In genomic region chr1:170590041-170590360, GRCm38 (mm10) we compare ENCODE assay signal across 8 mouse cellular contexts. TPM values are rescaled to one million over a fixed set of nuclear protein-coding genes. Genes with fewer than 3 reads are reported as not detected.
A peak's percentile ranks its signal among the peaks of the same experiment; 100 is the strongest.
DNase-seq lines count a peak whose midpoint lies in the region; ATAC-seq and TF ChIP-seq lines count a peak whose summit lies in the region.

No protein-coding gene starts in this region.

- peak overlapping the region; percentile 72 for H3K9ac ChIP-seq in liver, adult 2 months (ENCODE audit: low read depth, low read length)
- peak overlapping the region; percentile 86 for H3K9ac ChIP-seq in embryonic facial prominence, embryonic 11.5 days (replicated peaks; ENCODE audit: low read length)
- H3K9ac ChIP-seq in intestine, embryonic 14.5 days (ENCODE audit: low read length) = peak overlapping the region; percentile 73

- no peak for TF ChIP-seq POLR2A in liver, adult 2 months (IDR thresholded peaks at IDR 0.05; ENCODE audit: extremely low read depth, insufficient read depth, low read length)
- TF ChIP-seq POLR2A in myocyte (IDR thresholded peaks at IDR 0.05; ENCODE audit: insufficient read length, low read depth) = no peak

- H3K4me1 ChIP-seq in liver, adult 2 months (ENCODE audit: control insufficient read depth, insufficient read depth, low read length) = peaks cover 6% of the 10 kb centered on the region
- no peaks in the 10 kb centered on the region; the same call in none of the 2 replicates for H3K4me1 ChIP-seq in embryonic facial prominence, embryonic 11.5 days (ENCODE audit: control insufficient read depth, insufficient read depth, low read length)
- H3K4me1 ChIP-seq in intestine, embryonic 14.5 days (replicated peaks; ENCODE audit: control insufficient read depth, insufficient read depth, low read length) = peaks cover 13% of the 10 kb centered on the region

- 7% methylated on average over 11 of the region's 11 CpGs for WGBS in liver, adult 2 months
- WGBS in embryonic facial prominence, embryonic 11.5 days = 4% methylated on average over 11 of the region's 11 CpGs
- 2% methylated on average over 11 of the region's 11 CpGs for WGBS in intestine, embryonic 14.5 days

- no peak for ATAC-seq in embryonic facial prominence, embryonic 11.5 days (replicated peaks; ENCODE audit: insufficient number of reproducible peaks, low FRiP score, low TSS enrichment, low read depth)
- ATAC-seq in intestine, embryonic 14.5 days (replicated peaks; ENCODE audit: low FRiP score, low TSS enrichment, low read depth) = no peak

- H3ac ChIP-seq in myocyte (ENCODE audit: control insufficient read depth, insufficient read length) = peak overlapping the region; percentile 38

- H3K4me3 ChIP-seq in liver, adult 2 months (ENCODE audit: insufficient read depth, low read depth, low read length) = peak overlapping the region; percentile 54
- peak overlapping the region; percentile 82 for H3K4me3 ChIP-seq in embryonic facial prominence, embryonic 11.5 days (ENCODE audit: low read depth, low read length)
- peak overlapping the region; percentile 84 for H3K4me3 ChIP-seq in intestine, embryonic 14.5 days (ENCODE audit: low read depth, low read length)
- H3K4me3 ChIP-seq in myocyte = peak overlapping the region; percentile 4

- H3K4me2 ChIP-seq in embryonic facial prominence, embryonic 11.5 days (ENCODE audit: low read depth, low read length) = peak overlapping the region; percentile 94
- peak overlapping the region; percentile 96 for H3K4me2 ChIP-seq in intestine, embryonic 14.5 days (ENCODE audit: low read length)
- peak overlapping the region; percentile 81 for H3K4me2 ChIP-seq in myocyte (ENCODE audit: low read depth)

- no peak for DNase-seq in liver, adult 2 months (ENCODE audit: extremely low read depth, low read depth, low spot score)
- no peak for DNase-seq in liver
- DNase-seq in embryonic facial prominence, embryonic 11.5 days (ENCODE audit: low spot score) = no peak
- no peak for DNase-seq in intestine, embryonic 14.5 days (ENCODE audit: low spot score)
- no peak for DNase-seq in T-cell, adult 2 months (ENCODE audit: low spot score)
- no peak for DNase-seq in gastrocnemius, postnatal 10 days
- no peak for DNase-seq in embryo, embryonic 9.5 days (ENCODE audit: extremely low spot score)

- no peaks in the 10 kb centered on the region for H3K27me3 ChIP-seq in liver, adult 2 months (ENCODE audit: control insufficient read depth, insufficient read depth, low read length)
- H3K27me3 ChIP-seq in embryonic facial prominence, embryonic 11.5 days (ENCODE audit: control insufficient read depth, insufficient read depth, low read length) = no peaks in the 10 kb centered on the region
- H3K27me3 ChIP-seq in intestine, embryonic 14.5 days (replicated peaks; ENCODE audit: control insufficient read depth, insufficient read depth, low read length) = no peaks in the 10 kb centered on the region
- H3K27me3 ChIP-seq in myocyte (ENCODE audit: control insufficient read depth, insufficient read depth, insufficient read length) = peaks cover 27% of the 10 kb centered on the region

- no peak for TF ChIP-seq CTCF in liver, adult 2 months (IDR thresholded peaks at IDR 0.05; ENCODE audit: low read depth, low read length)

- H3K9me3 ChIP-seq in embryonic facial prominence, embryonic 11.5 days (replicated peaks; ENCODE audit: control insufficient read depth, low read length) = no peaks in the 10 kb centered on the region
- H3K9me3 ChIP-seq in intestine, embryonic 14.5 days (ENCODE audit: control insufficient read depth, low read length) = peaks cover 5% of the 10 kb centered on the region

- peak overlapping the region; percentile 90 for H3K27ac ChIP-seq in liver, adult 2 months (replicated peaks; ENCODE audit: insufficient read depth, low read depth, low read length)
- no peak overlapping the region for H3K27ac ChIP-seq in embryonic facial prominence, embryonic 11.5 days (replicated peaks; ENCODE audit: low read depth, low read length)
- H3K27ac ChIP-seq in intestine, embryonic 14.5 days (ENCODE audit: low read depth) = no peak overlapping the region

- no peaks in the 10 kb centered on the region for H3K36me3 ChIP-seq in liver, adult 2 months (ENCODE audit: control insufficient read depth, insufficient read depth, low read length)
- H3K36me3 ChIP-seq in embryonic facial prominence, embryonic 11.5 days (replicated peaks; ENCODE audit: control insufficient read depth, insufficient read depth, low read depth, low read length) = no peaks in the 10 kb centered on the region
- no peaks in the 10 kb centered on the region; the same call in 1 of the 2 replicates for H3K36me3 ChIP-seq in intestine, embryonic 14.5 days (ENCODE audit: control insufficient read depth, insufficient read depth, low read length)
- H3K36me3 ChIP-seq in myocyte (ENCODE audit: control insufficient read depth, insufficient read depth) = no peaks in the 10 kb centered on the region

- H3K79me2 ChIP-seq in liver, adult 2 months (ENCODE audit: control insufficient read depth, insufficient read depth, low read length) = peaks cover 9% of the 10 kb centered on the region
- H3K79me2 ChIP-seq in myocyte (ENCODE audit: control insufficient read depth, insufficient read depth) = no peaks in the 10 kb centered on the region

TF ChIP-seq in myocyte, 11 proteins besides CTCF, POLR2A, EP300 and RAD21:
- no peak for TF ChIP-seq TCF3 (IDR thresholded peaks at IDR 0.05; ENCODE audit: insufficient read length, low read depth)
- no peak for TF ChIP-seq SRF (IDR thresholded peaks at IDR 0.05; ENCODE audit: control insufficient read depth, insufficient read length, low read depth)
- TF ChIP-seq E2F4 (IDR thresholded peaks at IDR 0.05; ENCODE audit: insufficient read depth) = no peak

RNA-seq across cellular contexts. Expression of gene Nos1ap, which starts 0.3 kb away (rescaled TPM):
- 1.8 and 3.2 TPM in 2 replicates for total RNA-seq in liver, adult 2 months (2014; rRNA removed)
- 3.1 and 6.7 TPM in 2 replicates for polyA plus RNA-seq in liver, adult 2 months (2012; rRNA removed)
- polyA plus RNA-seq in embryonic facial prominence, embryonic 11.5 days (2014; fragmentation: Nextera tagmentation; extraction: Ambion mirVana) = 5.1 and 5.5 TPM in 2 replicates
- polyA plus RNA-seq in intestine, embryonic 14.5 days (2014; fragmentation: Nextera tagmentation; extraction: Ambion mirVana) = 11.1 and 12.1 TPM in 2 replicates
- 0.14 TPM for polyA plus RNA-seq in myocyte (2012; fragmentation: generic; extraction: Trizol)
- 1 to 10 TPM; 2.9 to 3.8 TPM for total RNA-seq in gastrocnemius, postnatal 10 days (2021)

RNA-seq across cellular contexts. Expression of gene Olfml2b, which starts 54.3 kb away (rescaled TPM):
- 0.37 and 0.67 TPM in 2 replicates for total RNA-seq in liver, adult 2 months (2014; rRNA removed)
- polyA plus RNA-seq in liver, adult 2 months (2012; rRNA removed) = 0.44 and 0.46 TPM in 2 replicates
- polyA plus RNA-seq in embryonic facial prominence, embryonic 11.5 days (2014; fragmentation: Nextera tagmentation; extraction: Ambion mirVana) = 7.2 and 7.4 TPM in 2 replicates
- polyA plus RNA-seq in intestine, embryonic 14.5 days (2014; fragmentation: Nextera tagmentation; extraction: Ambion mirVana) = 22.4 and 28.3 TPM in 2 replicates
- polyA plus RNA-seq in myocyte (2012; fragmentation: generic; extraction: Trizol) = 69.0 TPM
- 10 to 100 TPM; 54.3 to 69.6 TPM for total RNA-seq in gastrocnemius, postnatal 10 days (2021)

Comparison
In these comparisons a context has a peak if more than half of its experiments do, and no peak if none do; other contexts are left out.
1. H3K4me3 ChIP-seq: peak in every context shown above with its lines; median percentile 84 in intestine, embryonic 14.5 days; 82 in embryonic facial prominence, embryonic 11.5 days; 54 in liver, adult 2 months; 4 in myocyte.